Mouse (Mus musculus): ENCODE results near the gene Col4a2.

Col4a2 gene

GRCm38 (mm10) chr8:11415089-11415488, 102.5 kb downstream of the Col4a2 start:
- no peak for DNase-seq (ENCODE audit: low spot score)

GRCm38 (mm10) chr8:11417762-11418161, 105.2 kb downstream of the Col4a2 start:
- no peak for DNase-seq (ENCODE audit: low spot score)

GRCm38 (mm10) chr8:11419232-11419631, 106.6 kb downstream of the Col4a2 start:
- no peak for DNase-seq (ENCODE audit: low spot score)

GRCm38 (mm10) chr8:11419645-11420044, 107.0 kb downstream of the Col4a2 start:
- DNase-seq (ENCODE audit: low spot score) = no peak

- no peak for DNase-seq (ENCODE audit: low spot score)
Measured at GRCm38 (mm10) chr8:11421105-11421504, 108.5 kb downstream of the Col4a2 start.

- no peak for DNase-seq (ENCODE audit: low spot score)
Measured at GRCm38 (mm10) chr8:11421968-11422367, 109.4 kb downstream of the Col4a2 start.

- no peak for DNase-seq (ENCODE audit: low spot score)
Measured at GRCm38 (mm10) chr8:11423091-11423490, 110.5 kb downstream of the Col4a2 start.

- DNase-seq (ENCODE audit: low spot score) = no peak
Measured at GRCm38 (mm10) chr8:11430688-11431087, 118.1 kb downstream of the Col4a2 start.

GRCm38 (mm10) chr8:11437862-11438261, 125.3 kb downstream of the Col4a2 start:
- DNase-seq (ENCODE audit: low spot score) = no peak

- DNase-seq (ENCODE audit: low spot score) = no peak
Measured at GRCm38 (mm10) chr8:11441291-11441690, 128.7 kb downstream of the Col4a2 start.

- DNase-seq (ENCODE audit: low spot score) = no peak
Measured at GRCm38 (mm10) chr8:11443611-11444010, 131.0 kb downstream of the Col4a2 start.

GRCm38 (mm10) chr8:11444216-11444615, 131.6 kb downstream of the Col4a2 start:
- DNase-seq (ENCODE audit: low spot score) = no peak

- DNase-seq (ENCODE audit: low spot score) = no peak
Measured at GRCm38 (mm10) chr8:11445790-11446189, 133.2 kb downstream of the Col4a2 start.

GRCm38 (mm10) chr8:11447910-11448570, 135.4 kb downstream of the Col4a2 start:
- DNase-seq (ENCODE audit: low spot score) = no peak

GRCm38 (mm10) chr8:11450184-11451113, 137.8 kb downstream of the Col4a2 start:
- no peak for DNase-seq (ENCODE audit: low spot score)

GRCm38 (mm10) chr8:11452152-11452551, 139.5 kb downstream of the Col4a2 start:
- DNase-seq (ENCODE audit: low spot score) = no peak

- DNase-seq (ENCODE audit: low spot score) = no peak
Measured at GRCm38 (mm10) chr8:11452559-11452958, 140.0 kb downstream of the Col4a2 start.

- no peak for DNase-seq (ENCODE audit: low spot score)
Measured at GRCm38 (mm10) chr8:11452974-11453373, 140.4 kb downstream of the Col4a2 start.

- no peak for DNase-seq (ENCODE audit: low spot score)
Measured at GRCm38 (mm10) chr8:11454228-11454627, 141.6 kb downstream of the Col4a2 start.

GRCm38 (mm10) chr8:11457278-11457677, 144.7 kb downstream of the Col4a2 start:
- DNase-seq (ENCODE audit: low spot score) = no peak

GRCm38 (mm10) chr8:11457981-11458836, 145.6 kb downstream of the Col4a2 start:
- no peak for DNase-seq (ENCODE audit: low spot score)

GRCm38 (mm10) chr8:11459016-11459415, 146.4 kb downstream of the Col4a2 start:
- no peak for DNase-seq (ENCODE audit: low spot score)
